Mouse (Mus musculus): ENCODE data around the gene Macrod2. TPM values are rescaled to one million over a fixed set of nuclear protein-coding genes. Genes with fewer than 3 reads are reported as not detected.

Gene Macrod2
- polyA plus RNA-seq, 1 experiment from 2014 or later: 62.2 TPM

- H3K9ac ChIP-seq: no peak overlapping the region
- DNase-seq (ENCODE audit: low spot score): no peak
- H3K4me1 ChIP-seq (replicated peaks; ENCODE audit: control insufficient read depth, insufficient read depth, low read length): no peaks in the 10 kb centered on the region
- no peak overlapping the region for H3K27ac ChIP-seq
- no peaks in the 10 kb centered on the region for H3K27me3 ChIP-seq (ENCODE audit: control insufficient read depth, insufficient read depth, low read length)
- no peak overlapping the region for H3K4me2 ChIP-seq (replicated peaks)
- no peak for ATAC-seq (ENCODE audit: low FRiP score)
- no peaks in the 10 kb centered on the region for H3K36me3 ChIP-seq (replicated peaks; ENCODE audit: control insufficient read depth, insufficient read depth)
- no peaks in the 10 kb centered on the region for H3K9me3 ChIP-seq (ENCODE audit: control insufficient read depth, low read length)
- no peak overlapping the region for H3K4me3 ChIP-seq (replicated peaks; ENCODE audit: low read length)
Measured at GRCm38 (mm10) chr2:142349805-142350204, 1954.7 kb downstream of the Macrod2 start.

DNA sequence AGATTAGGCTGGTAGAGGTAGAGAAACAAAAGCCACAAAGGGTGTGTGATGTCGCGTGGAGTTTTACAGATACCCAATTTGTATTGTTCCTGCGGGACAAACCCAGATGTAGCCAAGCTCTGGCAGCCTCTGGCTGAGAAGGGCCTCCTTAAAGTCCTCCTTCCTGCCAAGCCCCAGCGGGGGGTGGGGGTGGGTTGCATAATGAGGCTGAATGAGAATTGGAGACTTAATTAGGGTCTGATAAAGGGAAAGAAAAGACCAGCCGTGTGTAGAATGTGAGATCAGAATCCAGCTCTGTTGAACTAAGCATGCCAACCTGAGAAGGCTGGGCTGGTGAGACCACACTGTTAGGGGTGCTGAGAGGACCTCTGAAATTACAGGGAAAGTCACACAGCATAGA is 1967.8 kb downstream of the Macrod2 start:
- no peak overlapping the region for H3K27ac ChIP-seq
- ATAC-seq (ENCODE audit: low FRiP score) (peak; percentile 65; the same call in 1 of the 2 replicates), DNase-seq (ENCODE audit: low spot score) (peak; percentile 62)

DNA sequence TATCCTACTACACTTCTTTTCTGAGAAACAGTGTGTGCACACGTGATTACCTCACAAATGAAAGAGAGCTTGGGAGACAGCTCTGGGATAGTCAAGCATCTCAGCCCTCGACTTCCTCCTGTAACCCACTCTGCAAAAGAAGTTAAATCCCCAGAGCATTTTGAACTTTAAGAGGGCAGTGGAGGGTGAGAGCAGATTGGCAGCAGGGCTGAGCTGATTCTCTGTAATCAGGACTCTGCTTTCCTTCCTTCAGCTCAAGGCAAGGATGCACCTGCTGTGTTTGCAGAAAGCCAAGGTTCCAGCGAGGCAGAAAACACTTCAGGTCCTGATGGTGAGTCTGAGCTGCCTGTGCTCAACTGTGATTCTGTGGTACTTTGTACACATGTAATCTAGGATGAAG is 1978.9 kb downstream of the Macrod2 start:
- H3K9ac ChIP-seq: no peak overlapping the region
- no peaks in the 10 kb centered on the region for H3K36me3 ChIP-seq (replicated peaks; ENCODE audit: control insufficient read depth, insufficient read depth)
- DNase-seq (ENCODE audit: low spot score): no peak
- H3K4me2 ChIP-seq (replicated peaks): no peak overlapping the region
- WGBS: 16% methylated on average over 3 of the region's 3 CpGs
- H3K27me3 ChIP-seq (ENCODE audit: control insufficient read depth, insufficient read depth, low read length): no peaks in the 10 kb centered on the region
- no peaks in the 10 kb centered on the region for H3K9me3 ChIP-seq (ENCODE audit: control insufficient read depth, low read length)
- no peak overlapping the region for H3K4me3 ChIP-seq (replicated peaks; ENCODE audit: low read length)
- H3K27ac ChIP-seq: no peak overlapping the region
- no peaks in the 10 kb centered on the region for H3K4me1 ChIP-seq (replicated peaks; ENCODE audit: control insufficient read depth, insufficient read depth, low read length)
- ATAC-seq (ENCODE audit: low FRiP score): no peak

More for the DNA sequence above, 1967.8 kb downstream of the Macrod2 start:
- H3K27me3 ChIP-seq (ENCODE audit: control insufficient read depth, insufficient read depth, low read length): no peaks in the 10 kb centered on the region
- H3K4me1 ChIP-seq (replicated peaks; ENCODE audit: control insufficient read depth, insufficient read depth, low read length): peaks cover 5% of the 10 kb centered on the region; the same call in 1 of the 2 replicates
- H3K4me3 ChIP-seq (replicated peaks; ENCODE audit: low read length): no peak overlapping the region
- H3K9ac ChIP-seq: no peak overlapping the region
- no peak overlapping the region; the same call in 1 of the 2 replicates for H3K4me2 ChIP-seq (replicated peaks)
- no peaks in the 10 kb centered on the region for H3K9me3 ChIP-seq (ENCODE audit: control insufficient read depth, low read length)
- no peaks in the 10 kb centered on the region for H3K36me3 ChIP-seq (replicated peaks; ENCODE audit: control insufficient read depth, insufficient read depth)
- 5% methylated on average over 5 of the region's 5 CpGs for WGBS

- DNase-seq (ENCODE audit: low spot score) (no peak), ATAC-seq (ENCODE audit: low FRiP score) (no peak)
- H3K27me3 ChIP-seq (ENCODE audit: control insufficient read depth, insufficient read depth, low read length): no peaks in the 10 kb centered on the region
- H3K27ac ChIP-seq: no peak overlapping the region
- H3K4me1 ChIP-seq (replicated peaks; ENCODE audit: control insufficient read depth, insufficient read depth, low read length): no peaks in the 10 kb centered on the region
- no peaks in the 10 kb centered on the region for H3K36me3 ChIP-seq (replicated peaks; ENCODE audit: control insufficient read depth, insufficient read depth)
- no peak overlapping the region for H3K9ac ChIP-seq
- H3K9me3 ChIP-seq (ENCODE audit: control insufficient read depth, low read length): no peaks in the 10 kb centered on the region
- 94% methylated on average over 2 of the region's 2 CpGs for WGBS
- no peak overlapping the region for H3K4me2 ChIP-seq (replicated peaks)
- no peak overlapping the region for H3K4me3 ChIP-seq (replicated peaks; ENCODE audit: low read length)
Measured at GRCm38 (mm10) chr2:142380563-142380962, 1985.5 kb downstream of the Macrod2 start.

DNA sequence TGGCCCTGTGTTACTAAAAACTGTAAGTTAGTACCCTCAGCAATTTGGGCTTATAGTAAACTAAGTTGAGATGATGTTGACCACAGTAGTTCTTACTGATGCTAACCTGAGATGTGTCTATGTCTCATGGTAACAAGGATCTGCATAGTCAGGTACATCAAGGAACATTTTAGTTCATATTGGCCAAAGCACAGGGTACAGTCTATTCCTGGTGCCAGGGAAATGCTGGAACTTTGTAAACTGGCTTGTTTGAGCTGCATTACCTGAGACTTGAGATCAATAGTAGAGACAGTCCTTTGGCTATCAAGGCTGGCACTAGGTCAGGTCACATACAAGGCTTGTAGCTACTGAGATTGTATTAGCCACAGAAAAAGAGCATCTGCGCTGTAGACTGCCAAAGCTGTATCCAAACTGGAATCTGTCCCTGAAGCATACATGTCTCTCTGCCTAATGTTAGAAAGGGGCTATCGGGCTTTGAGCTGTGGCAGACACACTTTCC is 1986.0 kb downstream of the Macrod2 start:
- Histone ChIP-seq H3K9ac (no peak overlapping the region), H3K4me3 (replicated peaks; ENCODE audit: low read length) (no peak overlapping the region), H3K27ac (no peak overlapping the region), H3K36me3 (replicated peaks; ENCODE audit: control insufficient read depth, insufficient read depth) (no peaks in the 10 kb centered on the region), H3K4me2 (replicated peaks) (no peak overlapping the region), H3K9me3 (ENCODE audit: control insufficient read depth, low read length) (no peaks in the 10 kb centered on the region), H3K4me1 (replicated peaks; ENCODE audit: control insufficient read depth, insufficient read depth, low read length) (no peaks in the 10 kb centered on the region), H3K27me3 (ENCODE audit: control insufficient read depth, insufficient read depth, low read length) (no peaks in the 10 kb centered on the region)
- DNase-seq (ENCODE audit: low spot score) (no peak), ATAC-seq (ENCODE audit: low FRiP score) (no peak)
- 99% methylated on average over 2 of the region's 2 CpGs for WGBS

DNA sequence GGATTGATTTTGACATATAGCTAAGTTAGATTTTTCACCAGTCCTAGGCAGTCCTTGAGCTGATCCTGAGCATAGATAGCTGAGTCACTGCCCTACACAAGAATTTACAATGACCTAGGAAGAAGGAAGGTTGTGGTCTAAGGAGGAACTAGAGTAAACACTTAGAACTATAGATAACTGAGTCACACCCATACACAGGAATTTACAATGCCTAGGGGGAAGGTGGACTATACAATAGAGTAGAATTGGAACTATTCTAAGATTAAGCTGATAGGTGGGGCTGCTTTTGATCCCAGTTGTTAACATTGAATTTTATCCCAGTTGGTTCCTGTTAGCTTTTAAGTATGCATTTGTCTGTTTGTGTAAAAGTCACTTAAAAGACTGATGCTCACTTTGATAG is 1998.4 kb downstream of the Macrod2 start:
- ATAC-seq (ENCODE audit: low FRiP score): no peak
- H3K36me3 ChIP-seq (replicated peaks; ENCODE audit: control insufficient read depth, insufficient read depth): no peaks in the 10 kb centered on the region
- DNase-seq (ENCODE audit: low spot score): no peak
- H3K9me3 ChIP-seq (ENCODE audit: control insufficient read depth, low read length): no peaks in the 10 kb centered on the region
- no peaks in the 10 kb centered on the region for H3K4me1 ChIP-seq (replicated peaks; ENCODE audit: control insufficient read depth, insufficient read depth, low read length)
- no peak overlapping the region for H3K4me2 ChIP-seq (replicated peaks)
- no peak overlapping the region for H3K4me3 ChIP-seq (replicated peaks; ENCODE audit: low read length)
- no peak overlapping the region for H3K27ac ChIP-seq
- no peak overlapping the region for H3K9ac ChIP-seq
- no peaks in the 10 kb centered on the region for H3K27me3 ChIP-seq (ENCODE audit: control insufficient read depth, insufficient read depth, low read length)

- H3K9me3 ChIP-seq (ENCODE audit: control insufficient read depth, low read length): no peaks in the 10 kb centered on the region
- H3K4me1 ChIP-seq (replicated peaks; ENCODE audit: control insufficient read depth, insufficient read depth, low read length): no peaks in the 10 kb centered on the region
- 36% methylated on average over 1 of the region's 1 CpGs for WGBS
- DNase-seq (ENCODE audit: low spot score): no peak
- ATAC-seq (ENCODE audit: low FRiP score): no peak
- H3K9ac ChIP-seq: no peak overlapping the region
- H3K27ac ChIP-seq: no peak overlapping the region
- no peak overlapping the region for H3K4me2 ChIP-seq (replicated peaks)
- H3K27me3 ChIP-seq (ENCODE audit: control insufficient read depth, insufficient read depth, low read length): no peaks in the 10 kb centered on the region
- H3K4me3 ChIP-seq (replicated peaks; ENCODE audit: low read length): no peak overlapping the region
- no peaks in the 10 kb centered on the region for H3K36me3 ChIP-seq (replicated peaks; ENCODE audit: control insufficient read depth, insufficient read depth)
Measured at GRCm38 (mm10) chr2:142399490-142399889, 2004.4 kb downstream of the Macrod2 start.

GRCm38 (mm10) chr2:142400781-142401180 is 2005.7 kb downstream of the Macrod2 start:
- ATAC-seq (ENCODE audit: low FRiP score): no peak
- Histone ChIP-seq H3K4me3 (replicated peaks; ENCODE audit: low read length) (no peak overlapping the region), H3K9me3 (ENCODE audit: control insufficient read depth, low read length) (no peaks in the 10 kb centered on the region), H3K4me1 (replicated peaks; ENCODE audit: control insufficient read depth, insufficient read depth, low read length) (no peaks in the 10 kb centered on the region), H3K9ac (no peak overlapping the region), H3K36me3 (replicated peaks; ENCODE audit: control insufficient read depth, insufficient read depth) (no peaks in the 10 kb centered on the region), H3K4me2 (replicated peaks) (no peak overlapping the region), H3K27me3 (ENCODE audit: control insufficient read depth, insufficient read depth, low read length) (no peaks in the 10 kb centered on the region), H3K27ac (no peak overlapping the region)
- WGBS: 75% methylated on average over 4 of the region's 4 CpGs
- no peak for DNase-seq (ENCODE audit: low spot score)

DNA sequence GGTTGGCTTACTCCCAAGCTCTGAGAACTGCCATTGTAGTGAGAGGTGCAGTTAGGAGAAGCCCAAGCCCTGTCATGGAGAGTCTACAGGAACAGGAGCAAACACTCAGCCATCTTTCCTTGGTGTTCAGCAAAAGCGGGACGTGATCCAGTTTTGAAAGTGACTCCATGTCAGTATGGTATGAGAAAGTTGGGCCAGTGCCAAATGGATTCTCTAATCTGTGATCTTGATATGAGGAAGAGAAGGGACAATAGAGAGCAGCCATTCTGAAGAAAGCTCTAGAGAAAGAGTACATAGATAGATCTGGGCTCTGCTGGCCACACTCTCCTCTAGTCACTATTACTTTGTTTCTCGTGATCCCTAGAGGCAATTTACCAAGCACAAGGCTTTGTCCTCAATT is 2006.2 kb downstream of the Macrod2 start:
- Histone ChIP-seq H3K36me3 (replicated peaks; ENCODE audit: control insufficient read depth, insufficient read depth) (no peaks in the 10 kb centered on the region), H3K9me3 (ENCODE audit: control insufficient read depth, low read length) (no peaks in the 10 kb centered on the region), H3K4me1 (replicated peaks; ENCODE audit: control insufficient read depth, insufficient read depth, low read length) (no peaks in the 10 kb centered on the region), H3K27ac (no peak overlapping the region), H3K4me3 (replicated peaks; ENCODE audit: low read length) (no peak overlapping the region), H3K9ac (no peak overlapping the region), H3K4me2 (replicated peaks) (no peak overlapping the region), H3K27me3 (ENCODE audit: control insufficient read depth, insufficient read depth, low read length) (no peaks in the 10 kb centered on the region)
- WGBS: 71% methylated on average over 3 of the region's 3 CpGs
- ATAC-seq (ENCODE audit: low FRiP score): no peak
- DNase-seq (ENCODE audit: low spot score): no peak

- H3K4me3 ChIP-seq (replicated peaks; ENCODE audit: low read length): no peak overlapping the region
- no peaks in the 10 kb centered on the region for H3K9me3 ChIP-seq (ENCODE audit: control insufficient read depth, low read length)
- no peaks in the 10 kb centered on the region for H3K36me3 ChIP-seq (replicated peaks; ENCODE audit: control insufficient read depth, insufficient read depth)
- ATAC-seq (ENCODE audit: low FRiP score) (no peak), DNase-seq (ENCODE audit: low spot score) (no peak)
- no peak overlapping the region for H3K9ac ChIP-seq
- H3K4me1 ChIP-seq (replicated peaks; ENCODE audit: control insufficient read depth, insufficient read depth, low read length): no peaks in the 10 kb centered on the region
- H3K27ac ChIP-seq: no peak overlapping the region
- H3K4me2 ChIP-seq (replicated peaks): no peak overlapping the region
- H3K27me3 ChIP-seq (ENCODE audit: control insufficient read depth, insufficient read depth, low read length): no peaks in the 10 kb centered on the region
Measured at GRCm38 (mm10) chr2:142403394-142403793, 2008.3 kb downstream of the Macrod2 start.
